Mouse (Mus musculus) forebrain, embryonic 10.5 days (tissue): ENCODE measurements around the gene Elobl. TPM values are rescaled to one million over a fixed set of nuclear protein-coding genes. Genes with fewer than 3 reads are reported as not detected.
"Not testable (repeated sequence)": the region's sequence is repeated elsewhere in the genome, so short reads cannot be mapped to it uniquely, and the experiment has no call there.

Experiments
- DNase-seq: peaks from one replicate; pipeline ENCODE4 v3.0.0-alpha.2; 2017; ENCODE audit warnings: low spot score; ENCODE audit errors: extremely low spot score
- H3K27ac ChIP-seq: fragments of 300-500 bp; sonication (generic); 2 replicates; pipeline ENCODE4 v1.5.1; 2016; ENCODE audit warnings: mild to moderate bottlenecking
- H3K27me3 ChIP-seq: fragments of 300-500 bp; sonication (generic); 2 replicates; pipeline ENCODE4 v1.6.1; 2016; ENCODE audit warnings: mild to moderate bottlenecking; ENCODE audit not compliant: poor library complexity, severe bottlenecking
- H3K36me3 ChIP-seq: fragments of 300-500 bp; sonication (generic); replicated peaks from 2 replicates; pipeline ENCODE4 v1.6.1; 2016; ENCODE audit warnings: mild to moderate bottlenecking, moderate library complexity
- H3K4me1 ChIP-seq: fragments of 300-500 bp; sonication (generic); 2 replicates; pipeline ENCODE4 v1.6.1; 2016
- H3K4me3 ChIP-seq: fragments of 300-500 bp; sonication (generic); 2 replicates; pipeline ENCODE4 v1.5.1; 2016; ENCODE audit warnings: mild to moderate bottlenecking, moderate library complexity
- H3K9me3 ChIP-seq: fragments of 300-500 bp; sonication (generic); 2 replicates; pipeline ENCODE4 v1.6.1; 2016; ENCODE audit warnings: mild to moderate bottlenecking, moderate library complexity
- WGBS: fragments of 180-500 bp; shearing (Covaris S2); methylation state at CpG from one replicate; pipeline ENCODE4 v1.1.7; 2016; 5-methylcytosine and 5-hydroxymethylcytosine counted together
- polyA plus RNA-seq: library from polyadenylated mRNA; unstranded; fragments of >200 nt; fragmentation: Nextera tagmentation; extraction: Ambion mirVana; gene quantifications from 2 replicates; pipeline ENCODE4 v1.2.1, GENCODE M21; 2016

The Elobl gene
- polyA plus RNA-seq, 1 experiment from 2014 or later, result not detected

- peaks cover 25% of the 10 kb centered on the region for H3K4me1 ChIP-seq
- H3K27me3 ChIP-seq, result peaks cover 40% of the 10 kb centered on the region
- WGBS, result 26% methylated on average over 33 of the region's 33 CpGs
- no peak for DNase-seq
- H3K27ac ChIP-seq, result peak overlapping the region; percentile 68
- H3K36me3 ChIP-seq, result no peaks in the 10 kb centered on the region
- H3K4me3 ChIP-seq, result peak overlapping the region; percentile 51
- no peaks in the 10 kb centered on the region for H3K9me3 ChIP-seq
Measured at GRCm38 (mm10) chr11:88999723-89000526, 33.2 kb upstream of the Elobl start.

- no peaks in the 10 kb centered on the region for H3K9me3 ChIP-seq
- peak; percentile 57 for DNase-seq
- 3% methylated on average over 48 of the region's 48 CpGs for WGBS
- H3K4me3 ChIP-seq, result peak within 1 kb of the TSS; percentile 51
- no peaks in the 10 kb centered on the region for H3K36me3 ChIP-seq
- H3K27me3 ChIP-seq, result peaks cover 40% of the 10 kb centered on the region
- peaks cover 25% of the 10 kb centered on the region for H3K4me1 ChIP-seq
- H3K27ac ChIP-seq, result peak within 1 kb of the TSS; percentile 68
Measured at GRCm38 (mm10) chr11:88998974-88999722, 32.4 kb upstream of the Elobl start, which contains the start of gene Trim25. Gene Trim25, plus strand, starts transcription at chr11:88999376.

- peaks cover 40% of the 10 kb centered on the region for H3K27me3 ChIP-seq
- H3K36me3 ChIP-seq, result no peaks in the 10 kb centered on the region
- H3K4me1 ChIP-seq, result peaks cover 30% of the 10 kb centered on the region
- no peak for DNase-seq
- H3K27ac ChIP-seq, result no peak overlapping the region
- H3K9me3 ChIP-seq, result no peaks in the 10 kb centered on the region
- 3% methylated on average over 3 of the region's 3 CpGs for WGBS
- 0 out of 2 replicates have a peak overlapping the region, but pooled peaks have one; percentile 51 for H3K4me3 ChIP-seq
Measured at GRCm38 (mm10) chr11:88998406-88998805, 31.7 kb upstream of the Elobl start.

GRCm38 (mm10) chr11:88997343-88997742 is 30.6 kb upstream of the Elobl start:
- Histone ChIP-seq H3K4me1 (peaks cover 23% of the 10 kb centered on the region), H3K27me3 (peaks cover 40% of the 10 kb centered on the region)
- not testable (repeated sequence) for H3K4me3 ChIP-seq, H3K27ac ChIP-seq, DNase-seq, H3K9me3 ChIP-seq, H3K36me3 ChIP-seq
- 87% methylated on average over 5 of the region's 5 CpGs for WGBS

GRCm38 (mm10) chr11:88996427-88996826 is 29.7 kb upstream of the Elobl start:
- Histone ChIP-seq H3K36me3 (peaks cover 4% of the 10 kb centered on the region), H3K27me3 (peaks cover 38% of the 10 kb centered on the region), H3K9me3 (no peaks in the 10 kb centered on the region), H3K4me3 (no peak overlapping the region), H3K27ac (no peak overlapping the region), H3K4me1 (peaks cover 23% of the 10 kb centered on the region)
- DNase-seq, result no peak
- 82% methylated on average over 7 of the region's 7 CpGs for WGBS

GRCm38 (mm10) chr11:88995616-88996015 is 28.9 kb upstream of the Elobl start:
- Histone ChIP-seq H3K27me3 (peaks cover 30% of the 10 kb centered on the region), H3K4me3 (no peak overlapping the region), H3K4me1 (peaks cover 23% of the 10 kb centered on the region), H3K27ac (no peak overlapping the region), H3K36me3 (peaks cover 12% of the 10 kb centered on the region), H3K9me3 (no peaks in the 10 kb centered on the region)
- DNase-seq, result no peak
- WGBS, result 100% methylated on average over 2 of the region's 2 CpGs

- H3K36me3 ChIP-seq, result peaks cover 22% of the 10 kb centered on the region
- H3K27ac ChIP-seq, result no peak overlapping the region
- no peak for DNase-seq
- peaks cover 20% of the 10 kb centered on the region for H3K4me1 ChIP-seq
- peaks cover 18% of the 10 kb centered on the region for H3K27me3 ChIP-seq
- WGBS, result 91% methylated on average over 7 of the region's 7 CpGs
- no peak overlapping the region for H3K4me3 ChIP-seq
- no peaks in the 10 kb centered on the region for H3K9me3 ChIP-seq
Measured at GRCm38 (mm10) chr11:88994492-88994891, 27.8 kb upstream of the Elobl start.

- Histone ChIP-seq H3K4me3 (no peak overlapping the region), H3K9me3 (no peaks in the 10 kb centered on the region), H3K27me3 (peaks cover 10% of the 10 kb centered on the region), H3K27ac (no peak overlapping the region), H3K4me1 (peaks cover 11% of the 10 kb centered on the region), H3K36me3 (peaks cover 28% of the 10 kb centered on the region)
- no peak for DNase-seq
- 17% methylated on average over 5 of the region's 5 CpGs for WGBS
Measured at GRCm38 (mm10) chr11:88993625-88994024, 26.9 kb upstream of the Elobl start.

GRCm38 (mm10) chr11:88993186-88993585 is 26.5 kb upstream of the Elobl start:
- H3K27me3 ChIP-seq, result peaks cover 5% of the 10 kb centered on the region
- H3K4me3 ChIP-seq, result no peak overlapping the region
- peaks cover 7% of the 10 kb centered on the region; the same call in 1 of the 2 replicates for H3K4me1 ChIP-seq
- no peaks in the 10 kb centered on the region for H3K9me3 ChIP-seq
- 53% methylated on average over 7 of the region's 7 CpGs for WGBS
- DNase-seq, result no peak
- no peak overlapping the region for H3K27ac ChIP-seq
- peaks cover 32% of the 10 kb centered on the region for H3K36me3 ChIP-seq

GRCm38 (mm10) chr11:88989530-88989929 is 22.8 kb upstream of the Elobl start:
- Histone ChIP-seq H3K36me3 (peaks cover 69% of the 10 kb centered on the region), H3K4me3 (no peak overlapping the region), H3K4me1 (0 out of 2 replicates have a peak, but pooled peaks cover 5% of the 10 kb centered on the region), H3K27ac (no peak overlapping the region), H3K27me3 (no peaks in the 10 kb centered on the region), H3K9me3 (no peaks in the 10 kb centered on the region)
- DNase-seq, result no peak
- WGBS, result 70% methylated on average over 5 of the region's 5 CpGs

GRCm38 (mm10) chr11:88988956-88989355 is 22.2 kb upstream of the Elobl start:
- Histone ChIP-seq H3K27me3 (no peaks in the 10 kb centered on the region), H3K9me3 (no peaks in the 10 kb centered on the region), H3K36me3 (peaks cover 74% of the 10 kb centered on the region), H3K4me3 (no peak overlapping the region), H3K27ac (no peak overlapping the region), H3K4me1 (0 out of 2 replicates have a peak, but pooled peaks cover 4% of the 10 kb centered on the region)
- no peak for DNase-seq
- 82% methylated on average over 5 of the region's 5 CpGs for WGBS

GRCm38 (mm10) chr11:88986616-88987015 is 19.9 kb upstream of the Elobl start:
- Histone ChIP-seq H3K27ac (no peak overlapping the region), H3K4me3 (no peak overlapping the region), H3K27me3 (no peaks in the 10 kb centered on the region), H3K4me1 (no peaks in the 10 kb centered on the region), H3K9me3 (no peaks in the 10 kb centered on the region), H3K36me3 (peaks cover 92% of the 10 kb centered on the region)
- no peak for DNase-seq
- 89% methylated on average over 10 of the region's 10 CpGs for whole genome bisulfite sequencing

GRCm38 (mm10) chr11:88981337-88981736 is 14.6 kb upstream of the Elobl start:
- WGBS, result 91% methylated on average over 8 of the region's 8 CpGs
- H3K36me3 ChIP-seq, result peaks cover 73% of the 10 kb centered on the region
- no peaks in the 10 kb centered on the region for H3K9me3 ChIP-seq
- no peak for DNase-seq
- H3K27me3 ChIP-seq, result no peaks in the 10 kb centered on the region
- no peak overlapping the region for H3K4me3 ChIP-seq
- H3K27ac ChIP-seq, result no peak overlapping the region
- no peaks in the 10 kb centered on the region for H3K4me1 ChIP-seq
